Mouse (Mus musculus): ENCODE measurements at regions not wholly inside any gene's neighbourhood (a gene's known extent, or its start where the extent isn't known, plus 50 kb on each side); places are given as distances from the start of the nearest gene placed in this dataset.

DNA sequence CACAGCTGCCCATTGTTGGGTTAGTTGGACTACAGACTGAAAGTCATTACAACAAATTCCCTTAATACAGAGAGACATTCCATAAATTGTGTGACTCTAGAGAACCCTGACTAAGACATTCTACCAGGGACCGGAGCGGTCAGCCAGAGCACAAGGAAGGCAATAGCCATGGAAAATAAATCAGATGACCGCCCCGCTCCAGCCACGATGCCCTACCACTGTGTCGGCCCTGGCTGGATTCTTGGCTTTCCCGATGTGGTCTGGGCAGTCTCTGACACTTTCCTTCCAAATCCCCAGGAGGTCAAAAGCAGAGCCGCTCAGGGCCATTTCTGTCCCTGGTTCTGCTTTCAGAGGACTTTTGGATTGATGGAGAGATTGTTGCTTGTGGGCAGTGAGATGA, 57.8 kb downstream of the Lsm3 start:
- DNase-seq = no peak

DNA sequence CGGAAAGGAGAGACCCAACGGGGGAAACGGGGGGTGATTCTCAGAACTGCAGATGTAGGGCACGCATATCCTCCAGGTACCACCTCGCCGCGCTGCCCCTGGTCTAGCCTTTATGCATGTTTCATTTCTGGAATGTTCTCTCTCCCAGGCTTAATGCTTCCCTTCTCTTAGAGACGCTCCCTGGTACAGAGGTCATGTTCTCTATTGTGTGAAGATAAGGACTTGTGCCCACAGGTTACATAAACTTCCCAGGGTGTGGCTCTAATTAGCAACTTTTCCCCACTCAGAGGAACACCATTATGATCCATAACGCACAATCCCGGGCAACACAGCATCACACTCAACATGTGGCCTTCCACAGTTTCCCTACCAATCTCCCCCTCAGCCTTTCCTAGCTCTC, 58.7 kb downstream of the Lsm3 start:
- DNase-seq = no peak

GRCm38 (mm10) chr6:91575662-91576364, 60.1 kb downstream of the Lsm3 start:
- DNase-seq = peak; percentile 86

DNA sequence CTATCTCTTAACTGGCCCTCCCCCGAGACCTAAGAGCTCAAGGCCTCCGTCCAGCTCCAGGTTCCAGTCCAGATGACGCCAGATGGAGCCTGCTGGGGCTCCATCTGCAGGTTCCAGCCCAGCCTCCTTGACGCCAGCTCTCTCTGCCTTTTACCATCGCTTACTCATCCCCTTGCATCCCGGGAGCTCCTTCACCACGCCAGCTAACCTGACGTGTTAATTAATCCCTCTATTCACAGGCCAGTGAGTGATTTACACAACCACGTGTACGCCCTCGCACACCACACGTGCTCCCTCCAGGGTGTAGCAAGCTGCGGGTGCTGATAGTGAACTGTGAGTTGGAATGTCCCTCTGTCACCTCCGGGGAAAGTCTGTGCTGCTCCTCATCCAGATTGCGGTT, 61.2 kb downstream of the Lsm3 start:
- DNase-seq = no peak

DNA sequence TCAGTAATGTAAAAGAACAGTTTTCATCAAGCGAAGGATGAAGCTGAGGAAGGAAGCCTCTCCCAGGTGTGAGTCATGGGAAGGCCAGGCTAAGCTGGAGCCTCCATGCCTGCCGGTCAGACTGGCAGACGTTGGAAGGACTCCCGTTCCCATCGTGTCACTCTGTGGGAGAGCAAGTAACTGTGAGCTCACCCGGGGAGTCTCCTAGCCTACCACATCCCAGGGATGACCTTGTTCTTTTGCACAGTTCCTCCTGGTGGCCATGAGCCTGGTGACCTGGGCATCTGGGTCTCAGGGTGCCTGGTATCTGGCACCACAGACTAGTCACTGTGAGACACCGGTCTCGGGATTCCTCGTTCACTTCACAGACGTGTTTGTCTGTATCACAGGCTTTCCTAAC, 63.9 kb downstream of the Lsm3 start:
- peak; percentile 23 for DNase-seq

DNA sequence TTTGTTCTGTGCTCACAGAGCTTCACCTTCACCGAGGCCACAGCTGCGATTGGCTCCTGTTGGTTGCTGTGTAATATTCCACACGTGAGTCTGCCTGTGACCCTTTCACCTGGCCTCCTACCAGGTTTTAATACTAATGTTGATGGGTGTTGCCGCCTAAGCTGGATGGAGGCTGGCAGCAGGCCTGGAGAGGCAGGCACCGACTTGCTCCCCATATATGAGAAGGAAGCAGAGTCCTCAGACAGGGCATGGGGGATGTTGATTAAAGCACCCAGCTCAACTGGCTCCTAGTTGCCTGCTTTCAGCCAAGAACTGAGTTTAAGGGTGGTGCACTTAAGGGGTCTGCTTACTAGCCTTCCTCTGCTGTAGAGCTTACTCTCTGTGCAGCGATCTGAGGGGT, 64.9 kb downstream of the Lsm3 start:
- DNase-seq = no peak

DNA sequence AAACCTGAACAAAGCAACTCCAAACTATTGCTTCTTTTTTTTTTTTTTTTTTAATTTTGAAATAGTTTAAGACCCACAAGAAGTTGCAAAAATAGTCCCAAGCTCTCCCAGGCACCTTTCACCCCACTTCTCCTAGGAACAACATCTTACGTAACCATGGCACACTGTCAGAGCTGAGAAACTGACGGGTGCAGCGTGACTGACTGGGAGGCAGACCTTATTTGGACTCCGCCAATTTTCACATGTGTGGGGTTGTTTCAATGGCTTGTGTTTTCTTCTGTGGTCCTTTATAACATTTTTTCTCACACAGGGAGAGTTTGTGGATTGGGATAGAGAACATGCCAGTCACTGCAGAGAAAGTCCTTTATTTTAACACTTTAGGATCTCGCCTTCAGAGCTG, 66.6 kb downstream of the Lsm3 start:
- peak; percentile 65 for DNase-seq

DNA sequence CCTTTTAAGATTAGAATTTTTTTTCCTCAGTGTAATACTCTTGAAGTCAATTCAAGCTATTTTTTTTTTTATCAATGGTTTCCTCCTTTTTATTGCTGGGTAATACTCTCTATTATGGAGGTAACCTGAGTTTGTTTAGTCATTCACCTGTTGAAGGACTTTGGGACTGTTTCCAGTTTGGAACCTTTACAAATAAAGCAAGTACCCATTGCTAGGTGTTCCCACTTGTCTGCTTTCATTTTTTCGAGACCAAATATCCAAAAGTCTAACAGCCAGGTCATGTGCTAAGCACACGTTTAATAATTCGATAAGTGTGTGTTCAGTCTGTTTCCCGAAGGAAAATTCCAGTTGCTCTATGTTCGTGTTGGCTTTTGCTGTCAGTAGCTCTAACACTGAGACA, 67.6 kb downstream of the Lsm3 start:
- DNase-seq = no peak

DNA sequence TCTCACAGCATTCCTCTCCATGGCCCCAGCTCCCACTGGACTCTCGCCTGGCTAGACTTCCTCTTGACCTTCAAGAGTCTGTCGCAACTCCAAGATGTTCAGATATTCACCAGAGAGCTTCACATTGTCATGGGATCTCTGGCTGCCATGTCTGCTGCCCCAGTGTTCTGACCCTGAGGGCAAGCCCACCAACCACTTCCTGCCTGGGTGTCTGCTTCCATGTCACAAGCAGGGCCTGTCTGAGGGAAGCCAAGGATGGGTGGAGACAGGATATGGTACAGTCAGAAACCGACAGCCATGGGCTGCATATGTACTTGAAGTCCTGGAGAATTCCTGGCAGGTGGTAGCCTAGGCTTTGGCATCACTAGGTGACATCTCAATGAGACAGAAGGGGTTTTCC, 69.8 kb downstream of the Lsm3 start:
- DNase-seq = no peak

- DNase-seq = peak; percentile 59
These were observed 73.5 kb downstream of the Lsm3 start for GRCm38 (mm10) chr6:91589181-91589580.

- DNase-seq = no peak
These were observed 74.7 kb downstream of the Lsm3 start for GRCm38 (mm10) chr6:91590395-91590794.

GRCm38 (mm10) chr6:91590806-91591571, 75.3 kb downstream of the Lsm3 start:
- peak; percentile 48 for DNase-seq

GRCm38 (mm10) chr6:91592651-91593050, 76.9 kb downstream of the Lsm3 start:
- no peak for DNase-seq

DNA sequence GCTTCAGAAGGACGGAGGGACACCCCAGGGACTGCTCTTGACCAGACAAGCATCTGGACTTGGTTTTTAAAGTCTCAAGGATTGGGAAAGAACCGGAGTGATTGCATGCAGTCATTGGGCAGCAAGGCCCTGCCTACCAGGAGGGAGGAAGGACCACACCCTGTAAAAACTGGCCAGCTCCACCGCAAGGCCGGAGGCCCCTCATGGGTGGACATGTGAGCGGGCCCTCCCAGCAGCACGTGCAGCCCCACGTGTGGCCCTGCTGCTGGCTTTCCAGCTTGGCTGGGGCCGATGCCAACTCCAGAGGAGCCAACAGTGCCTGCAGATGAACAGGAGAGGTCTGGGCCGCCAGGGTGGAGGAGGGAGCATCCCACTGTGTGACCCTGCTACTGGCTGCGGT, 83.2 kb downstream of the Lsm3 start:
- DNase-seq = peak; percentile 97

DNA sequence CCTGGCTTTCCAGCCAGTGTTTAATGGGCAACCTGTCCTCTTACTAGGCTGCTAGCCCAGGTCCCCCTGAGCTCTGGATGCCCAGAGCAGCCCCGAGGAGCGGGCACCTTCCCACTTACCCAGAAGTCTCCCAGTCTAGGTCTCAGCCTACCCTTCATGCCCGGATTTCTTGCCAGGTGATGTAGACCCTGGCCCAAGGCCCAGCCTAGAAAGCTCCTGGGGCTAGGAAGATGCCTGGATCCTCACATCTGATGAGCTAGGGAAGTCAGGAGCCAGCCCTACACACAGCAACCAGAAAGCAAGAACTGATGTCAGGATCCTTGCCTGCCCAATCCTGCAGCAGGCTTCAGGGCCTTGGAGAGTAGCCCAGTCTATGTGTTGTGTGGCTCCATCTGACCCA, 83.7 kb upstream of the Slc6a6 start:
- DNase-seq = no peak

DNA sequence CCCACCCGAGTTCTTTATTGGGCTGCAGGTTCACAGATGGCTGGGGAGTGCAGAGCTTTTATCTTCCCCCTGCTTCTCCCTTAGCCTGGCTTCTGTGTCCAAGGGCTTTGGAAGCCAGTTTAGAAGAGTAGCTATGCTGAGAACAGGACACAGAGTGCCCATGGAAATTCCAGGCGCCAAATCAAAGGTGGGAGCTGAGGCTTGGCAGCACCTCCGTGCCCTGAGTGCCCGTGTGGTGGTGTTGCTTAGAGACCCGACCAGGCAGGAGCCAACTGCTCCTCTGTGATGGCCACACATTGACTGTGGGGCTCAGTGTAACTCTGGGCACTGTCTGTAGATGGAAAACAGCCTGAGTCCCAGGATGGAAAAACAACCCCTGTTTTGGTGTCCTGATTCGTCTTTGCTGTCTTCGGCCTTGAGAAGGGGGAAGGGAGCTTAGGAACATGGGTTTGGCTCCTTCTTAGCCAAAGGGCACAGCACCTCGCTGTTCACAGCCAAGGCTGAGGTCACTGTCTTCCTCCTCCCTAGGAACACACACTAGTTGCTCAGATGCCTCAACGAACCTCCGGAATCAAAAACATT, 77.1 kb upstream of the Slc6a6 start:
- no peak for DNase-seq

- DNase-seq = peak; percentile 63
These were observed 76.1 kb upstream of the Slc6a6 start for GRCm38 (mm10) chr6:91607613-91608272.

DNA sequence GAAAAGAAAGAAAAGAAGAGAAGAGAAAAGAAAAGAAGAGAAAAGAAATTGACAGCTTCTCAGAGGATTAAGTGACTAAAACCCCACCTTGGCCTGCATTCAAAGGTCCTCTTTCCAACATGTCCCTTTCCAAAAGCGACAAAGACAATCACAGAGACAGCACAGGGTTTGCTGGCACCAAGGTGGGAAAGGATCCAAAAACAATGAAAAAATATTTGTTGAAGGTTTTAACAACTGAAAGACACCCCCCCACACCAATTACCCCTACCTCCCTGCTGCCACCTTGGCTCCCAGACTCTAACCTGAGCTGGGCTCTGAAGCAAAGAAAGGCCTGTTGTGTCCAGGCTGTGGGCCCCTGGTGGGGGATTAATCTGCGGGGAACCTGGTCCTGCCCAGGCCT, 74.2 kb upstream of the Slc6a6 start:
- no peak for DNase-seq

GRCm38 (mm10) chr6:91615022-91615421, 68.8 kb upstream of the Slc6a6 start:
- no peak for DNase-seq

DNA sequence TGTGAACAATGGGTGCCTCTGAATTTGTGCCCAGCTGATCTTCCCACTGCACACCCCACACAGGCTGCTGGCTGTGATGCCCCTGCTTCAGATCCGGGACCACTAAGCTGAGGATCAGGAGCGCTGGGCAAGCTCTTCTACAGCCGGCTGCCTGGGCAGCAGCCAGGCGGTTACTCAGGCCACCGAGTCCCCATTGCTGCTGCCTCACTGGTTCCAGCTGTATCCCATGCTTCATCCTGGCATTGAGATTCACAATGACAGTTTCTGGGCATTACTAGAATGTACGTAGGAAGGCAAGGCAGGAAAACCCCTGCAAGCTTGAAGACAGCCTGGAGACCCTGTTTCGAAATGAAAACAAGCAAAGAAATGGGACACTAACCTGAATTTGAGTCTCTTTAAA, 67.3 kb upstream of the Slc6a6 start:
- DNase-seq = no peak

- peak; percentile 45 for DNase-seq
These were observed 66.7 kb upstream of the Slc6a6 start for GRCm38 (mm10) chr6:91617031-91617596.

GRCm38 (mm10) chr6:91617685-91618084, 66.2 kb upstream of the Slc6a6 start:
- DNase-seq = no peak

DNA sequence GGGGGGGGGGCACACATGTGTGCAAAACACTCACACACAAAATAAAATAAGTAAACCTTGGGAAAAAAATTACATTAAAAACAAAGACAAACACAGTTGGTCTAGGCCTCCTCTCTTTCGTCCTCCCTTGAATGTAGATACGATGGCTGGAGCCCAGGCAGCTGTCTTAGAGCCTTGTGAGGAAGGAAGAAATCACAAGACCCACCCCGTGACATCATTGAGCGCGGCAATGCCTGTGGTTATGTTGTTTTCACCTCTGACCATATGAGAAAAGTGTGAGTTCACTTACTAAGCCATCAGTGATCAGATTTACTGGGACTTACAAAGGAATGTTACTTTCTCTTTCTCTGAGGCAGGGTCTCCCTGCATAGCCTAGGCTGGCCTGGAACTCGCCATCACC, 64.8 kb upstream of the Slc6a6 start:
- no peak for DNase-seq

Data from adrenal gland, postnatal 14 days (tissue).